Mouse (Mus musculus) gastrocnemius, postnatal 14 days (tissue): ENCODE results near the gene 0610040J01Rik. TPM values are rescaled to one million over a fixed set of nuclear protein-coding genes. Genes with fewer than 3 reads are reported as not detected.

Source experiments
- DNase-seq: peaks from one replicate; pipeline ENCODE4 v3.0.0; 2021; ENCODE audit warnings: mixed read lengths
- intact Hi-C: fragments of 180-260 bp; cut with DNase I; formaldehyde crosslinking; loops from one replicate; pipeline ENCODE4 v1.15.1; 2025; ENCODE audit warnings: low total_unique reads
- long read RNA-seq, 2 experiments: library from polyadenylated mRNA; stranded (forward); transcript quantifications; one replicate each; pipeline ENCODE4 v2.0.0; 2021
- total RNA-seq, 2 experiments: library from RNA; stranded (reverse); gene quantifications; 2 replicates each; pipeline ENCODE4 v1.2.3; 2021

Gene 0610040J01Rik
- total RNA-seq = 1 to 10 TPM in 1 of 2 experiments, under 1 TPM in 1; 0.91 to 1.2 TPM
- long read RNA-seq, experiment 1, partial matches to known transcripts = 0 of 2 reads
- long read RNA-seq, experiment 1, other reads (novel, unspliced or antisense) = 1 of 2 reads
- long read RNA-seq, experiment 2, partial matches to known transcripts = 0 of 3 reads
- long read RNA-seq, experiment 2, other reads (novel, unspliced or antisense) = 0 of 3 reads

GRCm38 (mm10) chr5:63811819-63812508 lies at the start of gene 0610040J01Rik:
Gene 0610040J01Rik, plus strand, starts transcription at chr5:63812363.
- intact Hi-C loops = loop anchor here (5.0 kb wide), 1 partner anchor 75 kb away; no protein-coding TSS in a partner anchor
- DNase-seq = peak; percentile 53

GRCm38 (mm10) chr5:63765886-63766285 lies 46.3 kb upstream of the 0610040J01Rik start:
- intact Hi-C loops = no loop called here
- no peak for DNase-seq

- peak; percentile 17 for DNase-seq
- intact Hi-C loops = no loop called here
These were observed 45.4 kb upstream of the 0610040J01Rik start for GRCm38 (mm10) chr5:63766715-63767114.

- intact Hi-C loops = no loop called here
- DNase-seq = no peak
These were observed 44.7 kb upstream of the 0610040J01Rik start for GRCm38 (mm10) chr5:63767464-63767863.

- DNase-seq = no peak
- intact Hi-C loops = no loop called here
These were observed 43.9 kb upstream of the 0610040J01Rik start for GRCm38 (mm10) chr5:63768220-63768619.

GRCm38 (mm10) chr5:63772971-63773370 lies 39.2 kb upstream of the 0610040J01Rik start:
- no peak for DNase-seq

GRCm38 (mm10) chr5:63773603-63774002 lies 38.6 kb upstream of the 0610040J01Rik start:
- no peak for DNase-seq
- intact Hi-C loops = no loop called here

More at GRCm38 (mm10) chr5:63772971-63773370, 39.2 kb upstream of the 0610040J01Rik start:
- intact Hi-C loops = no loop called here

- intact Hi-C loops = no loop called here
- DNase-seq = no peak
These were observed 23.9 kb upstream of the 0610040J01Rik start for GRCm38 (mm10) chr5:63788156-63788826.

- no peak for DNase-seq
- intact Hi-C loops = loop anchor here (5.0 kb wide), 1 partner anchor 75 kb away; no protein-coding TSS in a partner anchor
These were observed 324 bp downstream of the 0610040J01Rik start for GRCm38 (mm10) chr5:63812509-63812865.

GRCm38 (mm10) chr5:63816643-63817042 lies 4.5 kb downstream of the 0610040J01Rik start:
- intact Hi-C loops = no loop called here
- DNase-seq = no peak

- intact Hi-C loops = no loop called here
- DNase-seq = no peak
These were observed 5.1 kb downstream of the 0610040J01Rik start for GRCm38 (mm10) chr5:63817270-63817669.

GRCm38 (mm10) chr5:63818975-63819374 lies 6.8 kb downstream of the 0610040J01Rik start:
- intact Hi-C loops = no loop called here
- DNase-seq = no peak

GRCm38 (mm10) chr5:63819519-63819918 lies 7.4 kb downstream of the 0610040J01Rik start:
- intact Hi-C loops = no loop called here
- DNase-seq = no peak

GRCm38 (mm10) chr5:63821176-63821575 lies 9.0 kb downstream of the 0610040J01Rik start:
- no peak for DNase-seq
- intact Hi-C loops = no loop called here

GRCm38 (mm10) chr5:63821860-63822259 lies 9.7 kb downstream of the 0610040J01Rik start:
- DNase-seq = no peak

GRCm38 (mm10) chr5:63823362-63824332 lies 11.5 kb downstream of the 0610040J01Rik start:
- no peak for DNase-seq
- intact Hi-C loops = no loop called here

More at GRCm38 (mm10) chr5:63821860-63822259, 9.7 kb downstream of the 0610040J01Rik start:
- intact Hi-C loops = no loop called here

- intact Hi-C loops = no loop called here
- no peak for DNase-seq
These were observed 12.6 kb downstream of the 0610040J01Rik start for GRCm38 (mm10) chr5:63824599-63825350.

- DNase-seq = no peak
- intact Hi-C loops = no loop called here
These were observed 13.7 kb downstream of the 0610040J01Rik start for GRCm38 (mm10) chr5:63825881-63826280.

GRCm38 (mm10) chr5:63827006-63827405 lies 14.8 kb downstream of the 0610040J01Rik start:
- DNase-seq = no peak
- intact Hi-C loops = no loop called here
